Mouse (Mus musculus) embryonic facial prominence, embryonic 10.5 days (tissue): Measurements from ENCODE around the gene Plagl2. TPM values are rescaled to one million over a fixed set of nuclear protein-coding genes. Genes with fewer than 3 reads are reported as not detected.
A peak's percentile ranks its signal among the peaks of the same experiment; 100 is the strongest.

ENCODE experiments used
- DNase-seq: peaks from one replicate; pipeline ENCODE4 v3.0.0-alpha.2; 2017; ENCODE audit warnings: low spot score
- H3K27ac ChIP-seq: fragments of 300-500 bp; sonication (generic); replicated peaks from 2 replicates; pipeline ENCODE4 v1.5.1; 2016; ENCODE audit warnings: mild to moderate bottlenecking
- H3K27me3 ChIP-seq: fragments of 300-500 bp; sonication (generic); replicated peaks from 2 replicates; pipeline ENCODE4 v1.6.1; 2016; ENCODE audit warnings: low read depth, mild to moderate bottlenecking; ENCODE audit not compliant: poor library complexity, severe bottlenecking
- H3K36me3 ChIP-seq: fragments of 300-500 bp; sonication (generic); replicated peaks from 2 replicates; pipeline ENCODE4 v1.6.1; 2016; ENCODE audit warnings: mild to moderate bottlenecking, moderate library complexity
- H3K4me1 ChIP-seq: fragments of 300-500 bp; sonication (generic); 2 replicates; pipeline ENCODE4 v1.6.1; 2016
- H3K4me3 ChIP-seq: fragments of 300-500 bp; sonication (generic); 2 replicates; pipeline ENCODE4 v1.5.1; 2016; ENCODE audit warnings: mild to moderate bottlenecking, moderate library complexity
- H3K9me3 ChIP-seq: fragments of 300-500 bp; sonication (generic); 2 replicates; pipeline ENCODE4 v1.6.1; 2016; ENCODE audit warnings: mild to moderate bottlenecking
- WGBS: fragments of 180-500 bp; shearing (Covaris S2); methylation state at CpG from one replicate; pipeline ENCODE4 v1.1.7; 2016; 5-methylcytosine and 5-hydroxymethylcytosine counted together
- polyA plus RNA-seq: library from polyadenylated mRNA; unstranded; fragments of >200 nt; fragmentation: Nextera tagmentation; extraction: Ambion mirVana; gene quantifications from 2 replicates; pipeline ENCODE4 v1.2.1, GENCODE M21; 2016

Plagl2 gene
- polyA plus RNA-seq, 1 experiment from 2014 or later: 25.6 TPM

DNA sequence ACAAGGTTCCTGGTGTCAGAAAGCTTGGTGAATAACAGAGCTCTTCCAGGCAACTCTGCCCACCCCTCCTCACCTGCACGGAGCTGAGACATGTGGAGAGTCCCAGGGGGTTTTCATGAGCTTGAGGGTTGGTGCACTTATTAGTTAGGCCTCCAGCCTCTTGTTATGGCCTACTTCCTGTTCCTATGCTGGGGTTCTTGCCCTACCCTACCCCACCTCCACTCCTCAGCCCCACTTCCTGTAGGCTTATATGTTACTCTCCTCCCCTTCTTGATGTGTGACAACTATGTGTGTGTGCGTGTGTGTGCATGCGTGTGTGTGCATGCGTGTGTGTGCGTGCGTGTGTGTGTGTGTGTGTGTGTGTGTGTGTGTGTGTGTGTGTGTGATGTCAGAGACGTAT is 21.8 kb upstream of the Plagl2 start:
- no peak overlapping the region for H3K4me3 ChIP-seq
- no peaks in the 10 kb centered on the region for H3K27me3 ChIP-seq
- no peak for DNase-seq
- 82% methylated on average over 7 of the region's 7 CpGs for WGBS
- H3K9me3 ChIP-seq: no peaks in the 10 kb centered on the region
- peaks cover 84% of the 10 kb centered on the region for H3K36me3 ChIP-seq
- H3K27ac ChIP-seq: no peak overlapping the region
- no peaks in the 10 kb centered on the region for H3K4me1 ChIP-seq

DNA sequence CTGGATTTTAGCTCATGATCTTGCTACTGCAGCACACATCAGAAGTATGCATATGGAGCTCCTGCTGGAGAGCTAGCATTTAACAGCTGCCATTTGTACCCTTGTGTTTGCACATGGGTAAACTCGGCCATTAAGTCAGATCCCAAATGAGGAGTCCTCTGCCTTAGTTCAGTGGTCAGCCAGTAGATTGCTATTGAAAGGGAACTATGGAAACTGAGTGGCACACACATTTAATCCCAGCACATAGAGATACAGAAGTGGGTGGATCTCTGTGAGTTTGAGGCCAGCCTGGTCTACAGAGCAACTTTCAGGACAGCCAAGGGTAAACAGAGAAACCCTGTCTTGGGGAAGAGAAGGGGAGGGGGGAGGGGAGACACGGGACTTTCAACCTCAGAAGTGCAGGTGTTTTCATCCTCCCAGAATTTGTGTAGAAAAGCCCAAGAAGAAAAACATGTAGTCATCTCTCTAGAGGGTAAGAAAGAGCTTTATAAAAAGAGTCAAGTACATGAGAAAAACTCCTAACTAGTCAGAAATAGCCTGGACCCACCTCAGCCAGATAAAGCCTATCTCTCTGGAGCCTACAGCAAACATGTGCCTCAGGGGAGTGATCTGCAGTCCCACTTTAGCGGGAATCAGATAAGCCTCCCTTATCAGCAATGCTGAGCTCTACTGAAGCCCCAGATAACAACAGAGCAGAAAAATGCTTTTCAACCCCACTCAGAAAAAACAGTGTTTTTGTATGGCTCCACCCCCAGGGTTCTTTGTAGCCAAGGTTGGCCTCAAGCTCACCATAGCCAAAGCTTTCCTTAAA is 18.8 kb upstream of the Plagl2 start:
- DNase-seq: no peak
- Histone ChIP-seq H3K4me1 (no peaks in the 10 kb centered on the region), H3K4me3 (no peak overlapping the region), H3K36me3 (peaks cover 64% of the 10 kb centered on the region), H3K27ac (no peak overlapping the region), H3K27me3 (no peaks in the 10 kb centered on the region), H3K9me3 (no peaks in the 10 kb centered on the region)
- 72% methylated on average over 3 of the region's 3 CpGs for WGBS

DNA sequence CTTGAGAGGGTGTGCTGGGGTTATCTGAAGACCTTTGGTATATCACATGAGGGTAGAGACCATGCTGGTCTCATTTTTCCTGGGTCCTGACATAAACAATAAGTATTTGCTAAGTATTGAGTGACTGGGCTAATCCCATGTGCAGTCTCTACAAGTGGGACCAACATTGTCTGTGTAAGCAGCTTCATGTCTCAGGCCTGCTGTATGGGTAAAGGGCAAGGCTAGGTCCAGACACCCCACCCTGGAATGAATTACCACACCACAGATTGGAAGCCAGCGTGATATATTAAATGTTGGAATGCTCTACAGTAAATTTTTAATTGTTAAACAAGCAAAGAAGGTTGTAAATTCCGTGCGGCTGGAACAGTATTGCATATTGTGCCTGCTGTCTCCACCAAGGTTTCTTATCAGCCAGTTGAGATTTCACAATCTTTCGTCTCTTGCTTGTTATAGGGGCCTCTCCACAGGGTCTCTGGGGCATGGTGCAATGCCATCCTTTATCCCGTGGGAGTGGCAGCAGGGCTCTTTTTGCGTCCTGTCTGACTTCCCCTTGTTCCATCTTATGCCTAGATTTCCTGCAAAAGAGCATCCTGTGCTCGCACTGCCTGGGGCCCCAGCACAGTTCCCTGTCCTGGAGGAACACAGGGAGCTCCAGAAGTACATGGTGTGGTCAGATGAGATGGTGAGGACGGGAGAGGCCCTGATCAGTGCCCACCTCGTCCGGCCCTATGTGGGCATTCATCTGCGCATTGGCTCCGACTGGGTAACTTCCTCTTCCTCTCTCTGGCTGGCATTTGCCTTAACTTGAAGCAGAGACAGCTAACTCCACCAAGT is 18.0 kb upstream of the Plagl2 start:
- Histone ChIP-seq H3K9me3 (no peaks in the 10 kb centered on the region), H3K4me1 (no peaks in the 10 kb centered on the region), H3K27ac (no peak overlapping the region), H3K36me3 (peaks cover 64% of the 10 kb centered on the region), H3K4me3 (no peak overlapping the region), H3K27me3 (no peaks in the 10 kb centered on the region)
- DNase-seq: no peak
- WGBS: 89% methylated on average over 12 of the region's 12 CpGs

DNA sequence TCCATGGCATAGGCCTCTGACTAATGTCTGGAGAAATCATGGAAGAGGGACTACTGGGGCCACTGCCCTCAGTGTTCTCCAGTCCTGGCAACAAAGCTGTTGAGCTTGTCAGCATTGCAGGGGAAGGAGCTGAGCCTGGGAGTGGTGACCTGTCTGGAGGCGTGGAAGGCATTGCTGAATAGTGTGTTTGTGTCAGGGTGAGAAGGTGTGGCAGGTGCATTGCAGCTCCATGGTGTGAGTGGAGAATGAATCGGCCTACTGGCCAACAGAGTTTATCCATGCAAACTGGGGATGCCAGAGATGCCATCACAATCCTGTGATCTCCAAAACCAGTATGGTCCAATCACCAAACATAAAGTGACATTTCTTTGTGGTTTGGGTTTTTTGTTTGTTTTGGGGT is 15.4 kb upstream of the Plagl2 start:
- H3K9me3 ChIP-seq: no peaks in the 10 kb centered on the region
- no peak for DNase-seq
- H3K27me3 ChIP-seq: no peaks in the 10 kb centered on the region
- peaks cover 62% of the 10 kb centered on the region for H3K36me3 ChIP-seq
- 81% methylated on average over 2 of the region's 2 CpGs for WGBS
- no peak overlapping the region for H3K4me3 ChIP-seq
- no peaks in the 10 kb centered on the region for H3K4me1 ChIP-seq
- no peak overlapping the region for H3K27ac ChIP-seq

DNA sequence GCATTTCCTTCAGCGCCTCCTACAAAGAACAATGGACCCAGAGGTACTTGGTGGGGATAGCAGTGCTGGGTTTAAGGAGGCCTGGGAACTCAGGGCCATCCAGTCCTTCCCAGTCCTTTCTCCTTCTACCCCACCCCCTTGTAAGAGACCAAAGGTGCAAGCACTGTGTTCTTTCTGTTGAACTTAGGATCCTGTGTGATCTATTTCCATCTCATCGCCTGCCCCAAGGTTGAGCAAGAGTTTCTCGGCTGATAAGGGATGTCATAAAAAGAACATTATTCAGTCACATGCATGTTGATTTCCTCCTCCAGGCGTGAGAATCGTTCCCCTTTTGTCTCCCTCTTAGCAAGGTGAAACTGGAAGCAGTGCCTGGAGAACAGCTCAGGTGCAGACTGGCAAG is 8.5 kb upstream of the Plagl2 start:
- Histone ChIP-seq H3K4me3 (no peak overlapping the region), H3K27ac (no peak overlapping the region), H3K4me1 (no peaks in the 10 kb centered on the region), H3K9me3 (no peaks in the 10 kb centered on the region), H3K36me3 (peaks cover 86% of the 10 kb centered on the region), H3K27me3 (no peaks in the 10 kb centered on the region)
- WGBS: 91% methylated on average over 5 of the region's 5 CpGs
- DNase-seq: no peak

DNA sequence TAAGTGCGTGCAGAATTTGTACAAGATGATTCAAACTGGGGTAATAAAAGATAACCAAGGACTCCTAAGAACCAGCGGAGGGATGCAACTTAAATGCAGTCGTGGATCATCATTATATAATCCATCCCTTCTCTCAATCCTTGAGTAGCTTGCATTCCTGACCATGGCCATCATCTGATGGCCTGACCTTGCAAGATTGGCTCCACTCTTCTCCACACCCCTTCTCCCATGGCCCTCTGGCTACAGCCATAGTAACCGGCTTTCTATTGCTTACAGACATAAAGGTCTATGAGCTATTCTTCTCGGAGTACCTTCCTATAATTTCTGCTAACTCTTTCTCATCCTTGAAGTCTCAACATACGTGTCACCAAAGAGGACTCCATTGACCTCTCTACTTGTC is 930 bp upstream of the Plagl2 start:
- H3K27ac ChIP-seq: peak overlapping the region; percentile 98
- H3K4me3 ChIP-seq: peak overlapping the region; percentile 93
- peaks cover 41% of the 10 kb centered on the region for H3K4me1 ChIP-seq
- DNase-seq: no peak
- no peaks in the 10 kb centered on the region for H3K27me3 ChIP-seq
- peaks cover 49% of the 10 kb centered on the region for H3K36me3 ChIP-seq
- 66% methylated on average over 6 of the region's 6 CpGs for WGBS
- H3K9me3 ChIP-seq: no peaks in the 10 kb centered on the region

DNA sequence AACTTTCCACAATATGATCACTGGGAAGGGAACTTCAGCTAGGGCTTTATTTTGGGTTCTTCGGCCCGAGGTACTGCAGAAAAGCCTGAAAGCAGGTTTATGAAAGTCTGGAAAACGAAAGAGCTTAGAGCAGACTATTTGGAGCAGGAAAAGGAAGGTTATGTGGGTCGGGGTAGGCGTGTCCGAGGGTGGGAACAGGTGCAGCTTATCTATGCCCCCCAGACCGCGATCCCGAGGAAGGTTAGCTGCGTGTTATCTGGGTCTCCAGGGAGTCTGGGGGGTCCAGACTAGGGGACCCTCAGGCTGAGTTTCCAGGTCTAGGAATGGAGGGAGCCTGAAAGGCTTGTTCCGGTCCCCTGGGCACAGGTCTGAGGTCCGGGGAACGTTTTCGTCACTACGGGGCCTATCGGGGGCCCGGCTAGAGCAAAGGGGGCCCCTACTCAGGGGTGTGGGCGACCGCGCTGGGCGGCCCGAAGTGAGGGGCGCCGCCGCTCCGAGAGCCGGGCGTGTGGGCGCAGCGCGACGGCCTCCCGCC is 458 bp downstream of the Plagl2 start:
- peak overlapping the region; percentile 93 for H3K4me3 ChIP-seq
- peaks cover 43% of the 10 kb centered on the region for H3K4me1 ChIP-seq
- under 1% methylated on average over 33 of the region's 33 CpGs for WGBS
- no peak for DNase-seq
- H3K9me3 ChIP-seq: no peaks in the 10 kb centered on the region
- H3K36me3 ChIP-seq: peaks cover 50% of the 10 kb centered on the region
- H3K27me3 ChIP-seq: no peaks in the 10 kb centered on the region
- peak overlapping the region; percentile 98 for H3K27ac ChIP-seq

DNA sequence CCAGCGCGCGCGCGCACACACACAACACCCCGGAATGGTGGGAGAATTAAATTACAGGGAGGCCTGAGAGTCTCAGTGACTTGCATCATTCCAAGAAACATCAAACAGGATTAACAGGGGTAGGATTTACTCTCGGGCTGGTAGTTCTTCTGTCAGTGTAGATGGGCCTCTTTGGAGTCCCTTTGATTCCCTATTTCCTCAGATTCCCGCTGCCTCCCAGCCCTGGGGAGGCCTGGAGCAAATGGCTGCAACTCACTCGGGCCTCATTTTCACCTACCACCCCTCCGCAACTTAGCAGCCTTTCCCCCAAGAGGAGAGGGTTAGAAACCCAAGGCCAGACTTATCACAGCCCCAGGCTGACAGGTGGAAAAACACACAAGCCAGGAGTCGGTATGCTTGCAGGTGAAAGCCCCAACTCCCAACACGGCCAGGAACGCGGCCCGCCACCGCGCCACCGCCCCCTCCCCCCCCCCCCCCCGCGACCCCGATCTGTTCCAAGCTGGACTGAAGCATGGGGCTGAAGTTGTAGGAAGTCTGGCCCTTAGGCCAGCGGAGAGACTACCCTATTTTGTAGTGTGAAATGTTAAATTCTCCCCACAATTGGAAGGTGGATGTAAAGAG is 1.3 kb downstream of the Plagl2 start:
- 5% methylated on average over 22 of the region's 22 CpGs for WGBS
- peak overlapping the region; percentile 93 for H3K4me3 ChIP-seq
- peak; percentile 49 for DNase-seq
- H3K27me3 ChIP-seq: no peaks in the 10 kb centered on the region
- peak overlapping the region; percentile 98 for H3K27ac ChIP-seq
- H3K36me3 ChIP-seq: peaks cover 50% of the 10 kb centered on the region
- peaks cover 43% of the 10 kb centered on the region for H3K4me1 ChIP-seq
- no peaks in the 10 kb centered on the region for H3K9me3 ChIP-seq

DNA sequence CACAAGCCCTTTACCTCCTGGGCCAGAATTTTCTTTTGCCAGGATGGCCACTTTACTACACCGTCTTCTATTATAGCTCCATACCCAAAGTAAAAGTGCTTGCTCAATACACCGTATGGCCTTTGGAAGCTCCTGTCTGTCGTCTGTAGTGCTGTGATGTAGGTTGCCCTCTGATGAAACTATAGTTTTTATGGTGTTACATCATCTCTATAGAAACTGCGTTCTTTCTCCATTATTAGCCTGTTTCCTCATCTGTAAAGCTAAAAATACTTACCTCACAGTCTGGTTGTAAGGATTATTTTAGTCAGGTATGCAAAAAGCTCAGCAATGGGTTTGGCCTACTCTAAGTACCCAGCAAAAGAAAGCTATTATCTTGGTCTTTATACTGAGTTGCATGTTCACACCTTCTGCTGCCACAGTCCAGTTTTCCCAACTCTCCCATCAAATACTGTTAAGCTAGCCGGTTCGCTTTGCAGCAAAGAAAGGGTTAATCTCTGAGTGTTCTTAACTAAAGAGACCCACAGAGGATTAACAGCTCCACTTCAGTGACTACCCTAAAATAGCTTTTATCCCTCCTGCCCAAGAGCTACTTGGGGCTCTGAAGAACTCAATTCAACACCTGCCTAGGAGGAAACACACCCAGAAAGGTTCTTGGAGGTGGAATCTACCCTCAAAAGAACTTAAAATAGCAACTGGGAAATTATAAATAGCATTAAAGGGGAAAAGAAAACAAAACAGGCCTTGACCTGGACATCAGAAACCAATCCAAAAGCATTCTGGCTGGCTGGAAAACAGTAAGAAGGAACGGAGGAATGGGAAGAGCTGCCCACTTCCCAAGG is 2.0 kb downstream of the Plagl2 start:
- H3K4me1 ChIP-seq: peaks cover 43% of the 10 kb centered on the region
- no peaks in the 10 kb centered on the region for H3K27me3 ChIP-seq
- peak overlapping the region; percentile 93 for H3K4me3 ChIP-seq
- H3K9me3 ChIP-seq: no peaks in the 10 kb centered on the region
- 63% methylated on average over 7 of the region's 7 CpGs for WGBS
- peak overlapping the region; percentile 98 for H3K27ac ChIP-seq
- no peak for DNase-seq
- H3K36me3 ChIP-seq: peaks cover 50% of the 10 kb centered on the region

DNA sequence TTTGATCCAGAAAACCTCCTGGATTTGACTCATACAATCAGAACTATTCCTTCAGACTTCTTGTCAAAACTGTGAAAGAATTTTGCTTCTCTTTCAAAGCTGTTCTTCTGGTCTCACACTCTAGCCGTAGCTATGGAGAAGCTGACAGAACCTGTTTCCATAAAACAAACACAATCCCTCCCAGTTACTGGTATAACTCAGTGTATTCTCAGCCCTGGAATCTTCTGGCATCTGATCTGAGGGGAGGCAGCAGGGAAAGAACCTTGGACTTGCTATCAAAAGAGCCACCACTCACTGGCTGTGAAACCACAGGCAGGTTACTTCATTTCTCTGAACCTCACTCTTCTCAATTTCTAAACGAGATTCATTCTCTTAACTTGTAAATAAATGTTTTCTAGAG is 2.8 kb downstream of the Plagl2 start:
- DNase-seq: no peak
- Histone ChIP-seq H3K27me3 (no peaks in the 10 kb centered on the region), H3K36me3 (peaks cover 54% of the 10 kb centered on the region), H3K4me1 (peaks cover 43% of the 10 kb centered on the region), H3K4me3 (peak overlapping the region; percentile 93; the same call in 1 of the 2 replicates), H3K9me3 (no peaks in the 10 kb centered on the region), H3K27ac (no peak overlapping the region)
- WGBS: 77% methylated on average over 2 of the region's 2 CpGs

DNA sequence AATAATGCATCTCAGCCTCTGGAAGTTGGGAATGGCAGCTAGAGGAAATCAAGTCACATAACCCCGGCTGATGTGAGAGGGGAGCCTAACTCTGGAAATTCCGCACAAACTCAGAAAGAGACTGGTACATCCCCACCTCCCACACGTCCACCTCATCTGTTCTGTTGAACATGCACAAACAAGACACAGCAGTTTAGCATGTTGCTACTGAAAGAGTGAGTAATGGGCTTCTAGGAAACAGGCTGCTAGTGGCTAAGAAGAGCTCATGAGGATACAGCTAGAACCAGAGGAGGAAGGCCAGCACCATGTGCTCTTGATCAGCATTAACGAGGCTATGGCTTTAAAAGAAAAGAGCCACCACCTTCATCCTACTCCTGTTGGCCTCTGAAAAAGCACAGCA is 3.3 kb downstream of the Plagl2 start:
- DNase-seq: no peak
- Histone ChIP-seq H3K27me3 (no peaks in the 10 kb centered on the region), H3K36me3 (peaks cover 59% of the 10 kb centered on the region), H3K4me3 (no peak overlapping the region), H3K4me1 (peaks cover 43% of the 10 kb centered on the region), H3K9me3 (no peaks in the 10 kb centered on the region), H3K27ac (no peak overlapping the region)
- 78% methylated on average over 4 of the region's 4 CpGs for WGBS

DNA sequence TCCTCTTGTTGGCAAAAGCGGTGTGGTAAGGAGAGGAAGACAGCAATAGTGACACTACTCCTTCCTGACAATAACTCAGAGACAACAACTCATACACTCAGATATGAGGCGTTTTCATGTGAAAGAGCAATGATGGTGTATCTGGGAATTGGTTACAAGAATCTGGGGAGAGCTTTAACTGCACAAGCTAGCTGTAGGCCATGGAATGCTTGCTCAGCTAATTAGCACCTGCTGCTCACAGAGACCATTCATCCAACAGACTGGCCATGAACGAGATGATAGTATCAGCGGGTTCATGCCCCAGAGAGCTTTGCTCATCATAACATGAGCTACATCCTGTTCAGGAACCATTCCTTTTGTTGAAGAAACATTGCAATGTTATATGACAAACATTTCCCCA is 4.0 kb downstream of the Plagl2 start:
- H3K9me3 ChIP-seq: no peaks in the 10 kb centered on the region
- no peak overlapping the region for H3K4me3 ChIP-seq
- 78% methylated on average over 4 of the region's 4 CpGs for WGBS
- no peaks in the 10 kb centered on the region for H3K27me3 ChIP-seq
- DNase-seq: no peak
- H3K36me3 ChIP-seq: peaks cover 66% of the 10 kb centered on the region
- no peak overlapping the region for H3K27ac ChIP-seq
- peaks cover 38% of the 10 kb centered on the region for H3K4me1 ChIP-seq
